Mouse (Mus musculus): ENCODE results near the gene Mpdu1. TPM values are rescaled to one million over a fixed set of nuclear protein-coding genes. Genes with fewer than 3 reads are reported as not detected.
"Not testable (repeated sequence)": the region's sequence is repeated elsewhere in the genome, so short reads cannot be mapped to it uniquely, and the experiment has no call there.

Mpdu1 gene
- polyA plus RNA-seq, 1 experiment: 65.7 TPM

GRCm38 (mm10) chr11:69707873-69708381, 45.5 kb upstream of the Mpdu1 start:
- H3K9me3 ChIP-seq (replicated peaks; ENCODE audit: control insufficient read depth, insufficient read depth, low read length, poor library complexity, severe bottlenecking): no peaks in the 10 kb centered on the region
- H3K4me3 ChIP-seq (ENCODE audit: low read depth, low read length): no peak overlapping the region
- H3K9ac ChIP-seq (ENCODE audit: low read depth, poor library complexity, severe bottlenecking): peak overlapping the region; percentile 28
- TF ChIP-seq EP300 (IDR thresholded peaks at IDR 0.05; ENCODE audit: insufficient read depth, low read depth, low read length) (peak; percentile 99), POLR2A (IDR thresholded peaks at IDR 0.05; ENCODE audit: insufficient read depth, low read length) (no peak), CTCF (IDR thresholded peaks at IDR 0.05; ENCODE audit: low read depth, low read length) (no peak)
- H3K36me3 ChIP-seq (ENCODE audit: control insufficient read depth, insufficient read depth, low read length, poor library complexity, severe bottlenecking): no peaks in the 10 kb centered on the region
- H3K27me3 ChIP-seq (ENCODE audit: control insufficient read depth, insufficient read depth, low read length, poor library complexity, severe bottlenecking): no peaks in the 10 kb centered on the region
- peaks cover 17% of the 10 kb centered on the region for H3K4me1 ChIP-seq (ENCODE audit: control insufficient read depth, insufficient read depth, low read length)
- peak overlapping the region; percentile 99 for H3K27ac ChIP-seq (ENCODE audit: insufficient read depth, low read length)

- peaks cover 18% of the 10 kb centered on the region for H3K4me1 ChIP-seq (ENCODE audit: control insufficient read depth, insufficient read depth, low read length)
- H3K9me3 ChIP-seq (replicated peaks; ENCODE audit: control insufficient read depth, insufficient read depth, low read length, poor library complexity, severe bottlenecking): no peaks in the 10 kb centered on the region
- H3K27me3 ChIP-seq (ENCODE audit: control insufficient read depth, insufficient read depth, low read length, poor library complexity, severe bottlenecking): no peaks in the 10 kb centered on the region
- TF ChIP-seq CTCF (IDR thresholded peaks at IDR 0.05; ENCODE audit: low read depth, low read length): no peak
- TF ChIP-seq POLR2A (IDR thresholded peaks at IDR 0.05; ENCODE audit: insufficient read depth, low read length): no peak
- TF ChIP-seq EP300 (IDR thresholded peaks at IDR 0.05; ENCODE audit: insufficient read depth, low read depth, low read length): no peak
- no peaks in the 10 kb centered on the region for H3K36me3 ChIP-seq (ENCODE audit: control insufficient read depth, insufficient read depth, low read length, poor library complexity, severe bottlenecking)
- H3K9ac ChIP-seq (ENCODE audit: low read depth, poor library complexity, severe bottlenecking): peak overlapping the region; percentile 59
- no peak overlapping the region for H3K4me3 ChIP-seq (ENCODE audit: low read depth, low read length)
- peak overlapping the region; percentile 99 for H3K27ac ChIP-seq (ENCODE audit: insufficient read depth, low read length)
Measured at GRCm38 (mm10) chr11:69707480-69707847, 45.0 kb upstream of the Mpdu1 start.

- Histone ChIP-seq H3K9ac (ENCODE audit: low read depth, poor library complexity, severe bottlenecking) (peak overlapping the region; percentile 59), H3K4me3 (ENCODE audit: low read depth, low read length) (peak overlapping the region; percentile 16), H3K4me1 (ENCODE audit: control insufficient read depth, insufficient read depth, low read length) (peaks cover 19% of the 10 kb centered on the region), H3K9me3 (replicated peaks; ENCODE audit: control insufficient read depth, insufficient read depth, low read length, poor library complexity, severe bottlenecking) (no peaks in the 10 kb centered on the region), H3K36me3 (ENCODE audit: control insufficient read depth, insufficient read depth, low read length, poor library complexity, severe bottlenecking) (no peaks in the 10 kb centered on the region), H3K27me3 (ENCODE audit: control insufficient read depth, insufficient read depth, low read length, poor library complexity, severe bottlenecking) (no peaks in the 10 kb centered on the region), H3K27ac (ENCODE audit: insufficient read depth, low read length) (peak overlapping the region; percentile 99)
- TF ChIP-seq EP300 (IDR thresholded peaks at IDR 0.05; ENCODE audit: insufficient read depth, low read depth, low read length) (peak; percentile 78), CTCF (IDR thresholded peaks at IDR 0.05; ENCODE audit: low read depth, low read length) (no peak), POLR2A (IDR thresholded peaks at IDR 0.05; ENCODE audit: insufficient read depth, low read length) (no peak)
Measured at GRCm38 (mm10) chr11:69706775-69707479, 44.5 kb upstream of the Mpdu1 start.

GRCm38 (mm10) chr11:69704613-69705010, 42.2 kb upstream of the Mpdu1 start:
- Histone ChIP-seq H3K9ac (ENCODE audit: low read depth, poor library complexity, severe bottlenecking) (peak overlapping the region; percentile 55), H3K9me3 (replicated peaks; ENCODE audit: control insufficient read depth, insufficient read depth, low read length, poor library complexity, severe bottlenecking) (no peaks in the 10 kb centered on the region), H3K4me3 (ENCODE audit: low read depth, low read length) (peak overlapping the region; percentile 59), H3K27ac (ENCODE audit: insufficient read depth, low read length) (peak overlapping the region; percentile 98), H3K4me1 (ENCODE audit: control insufficient read depth, insufficient read depth, low read length) (peaks cover 17% of the 10 kb centered on the region), H3K27me3 (ENCODE audit: control insufficient read depth, insufficient read depth, low read length, poor library complexity, severe bottlenecking) (no peaks in the 10 kb centered on the region), H3K36me3 (ENCODE audit: control insufficient read depth, insufficient read depth, low read length, poor library complexity, severe bottlenecking) (no peaks in the 10 kb centered on the region)
- TF ChIP-seq POLR2A (IDR thresholded peaks at IDR 0.05; ENCODE audit: insufficient read depth, low read length) (peak; percentile 19), CTCF (IDR thresholded peaks at IDR 0.05; ENCODE audit: low read depth, low read length) (no peak), EP300 (IDR thresholded peaks at IDR 0.05; ENCODE audit: insufficient read depth, low read depth, low read length) (no peak)

- no peak for TF ChIP-seq CTCF (IDR thresholded peaks at IDR 0.05; ENCODE audit: low read depth, low read length)
- peak; percentile 96 for TF ChIP-seq EP300 (IDR thresholded peaks at IDR 0.05; ENCODE audit: insufficient read depth, low read depth, low read length)
- no peaks in the 10 kb centered on the region for H3K27me3 ChIP-seq (ENCODE audit: control insufficient read depth, insufficient read depth, low read length, poor library complexity, severe bottlenecking)
- peak overlapping the region; percentile 97 for H3K27ac ChIP-seq (ENCODE audit: insufficient read depth, low read length)
- no peaks in the 10 kb centered on the region for H3K36me3 ChIP-seq (ENCODE audit: control insufficient read depth, insufficient read depth, low read length, poor library complexity, severe bottlenecking)
- H3K9ac ChIP-seq (ENCODE audit: low read depth, poor library complexity, severe bottlenecking): peak overlapping the region; percentile 55
- peaks cover 15% of the 10 kb centered on the region for H3K4me1 ChIP-seq (ENCODE audit: control insufficient read depth, insufficient read depth, low read length)
- no peaks in the 10 kb centered on the region for H3K9me3 ChIP-seq (replicated peaks; ENCODE audit: control insufficient read depth, insufficient read depth, low read length, poor library complexity, severe bottlenecking)
- no peak overlapping the region for H3K4me3 ChIP-seq (ENCODE audit: low read depth, low read length)
Measured at GRCm38 (mm10) chr11:69703814-69704612, 41.6 kb upstream of the Mpdu1 start.

GRCm38 (mm10) chr11:69703381-69703780, 40.9 kb upstream of the Mpdu1 start:
- not testable (repeated sequence) for H3K27me3 ChIP-seq (ENCODE audit: control insufficient read depth, insufficient read depth, low read length, poor library complexity, severe bottlenecking); H3K9ac ChIP-seq (ENCODE audit: low read depth, poor library complexity, severe bottlenecking); H3K4me3 ChIP-seq (ENCODE audit: low read depth, low read length); H3K9me3 ChIP-seq (replicated peaks; ENCODE audit: control insufficient read depth, insufficient read depth, low read length, poor library complexity, severe bottlenecking); H3K36me3 ChIP-seq (ENCODE audit: control insufficient read depth, insufficient read depth, low read length, poor library complexity, severe bottlenecking)
- peak overlapping the region; percentile 97 for H3K27ac ChIP-seq (ENCODE audit: insufficient read depth, low read length)
- H3K4me1 ChIP-seq (ENCODE audit: control insufficient read depth, insufficient read depth, low read length): peaks cover 12% of the 10 kb centered on the region

GRCm38 (mm10) chr11:69702886-69703285, 40.4 kb upstream of the Mpdu1 start:
- not testable (repeated sequence) for H3K36me3 ChIP-seq (ENCODE audit: control insufficient read depth, insufficient read depth, low read length, poor library complexity, severe bottlenecking); H3K4me3 ChIP-seq (ENCODE audit: low read depth, low read length); H3K9ac ChIP-seq (ENCODE audit: low read depth, poor library complexity, severe bottlenecking); H3K27me3 ChIP-seq (ENCODE audit: control insufficient read depth, insufficient read depth, low read length, poor library complexity, severe bottlenecking); H3K9me3 ChIP-seq (replicated peaks; ENCODE audit: control insufficient read depth, insufficient read depth, low read length, poor library complexity, severe bottlenecking)
- Histone ChIP-seq H3K27ac (ENCODE audit: insufficient read depth, low read length) (peak overlapping the region; percentile 97), H3K4me1 (ENCODE audit: control insufficient read depth, insufficient read depth, low read length) (peaks cover 12% of the 10 kb centered on the region)
